In the genomic region with DNA sequence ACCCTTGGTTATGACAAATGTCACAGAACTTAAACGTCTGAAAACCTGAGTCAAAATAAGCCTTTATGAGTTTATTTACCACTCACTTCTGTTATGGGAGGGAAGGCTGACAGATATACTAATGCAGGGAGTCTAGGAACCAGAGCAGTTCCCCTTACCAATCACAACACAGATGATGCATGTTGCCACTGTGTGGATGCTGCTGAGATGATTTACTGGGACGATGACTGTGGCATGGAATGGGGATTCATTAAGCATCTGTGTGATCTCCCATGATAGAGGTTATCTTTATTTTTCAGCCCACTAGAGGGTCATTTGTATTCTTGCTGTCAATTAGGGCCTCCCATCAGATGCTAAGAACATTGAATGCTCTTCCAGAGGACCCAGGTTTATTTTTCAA, we compare ENCODE assay signal across 22 mouse cellular contexts.
A peak's percentile ranks its signal among the peaks of the same experiment; 100 is the strongest.
DNase-seq lines count a peak whose midpoint lies in the region; ATAC-seq lines count a peak whose summit lies in the region.
"Had no signal": no experiment of that assay in that cellular context is flagged by ENCODE, and none has a peak within 500 bp of the region (broad histone marks: within the 10 kb centered on the region; RNA-seq: fewer than 3 reads in every experiment).

No protein-coding gene starts in this region.

- no peaks in the 10 kb centered on the region for H3K36me3 ChIP-seq in hindbrain, embryonic 12.5 days
- no peaks in the 10 kb centered on the region for H3K36me3 ChIP-seq in hindbrain, embryonic 14.5 days (replicated peaks; ENCODE audit: control insufficient read depth, insufficient read depth)
- no peaks in the 10 kb centered on the region for H3K36me3 ChIP-seq in neural tube, embryonic 11.5 days (ENCODE audit: control insufficient read depth, insufficient read depth, low read length)
- H3K36me3 ChIP-seq in neural tube, embryonic 13.5 days = no peaks in the 10 kb centered on the region
- H3K36me3 ChIP-seq in neural tube, embryonic 14.5 days (ENCODE audit: control insufficient read depth, insufficient read depth, low read length) = no peaks in the 10 kb centered on the region
- H3K36me3 ChIP-seq in liver, embryonic 11.5 days (ENCODE audit: control insufficient read depth, insufficient read depth, low read length) = no peaks in the 10 kb centered on the region
- H3K36me3 ChIP-seq: embryonic facial prominence, embryonic 13.5 days; embryonic facial prominence, embryonic 15.5 days; forebrain, embryonic 10.5 days; forebrain, embryonic 12.5 days had no signal

- WGBS in hindbrain, embryonic 12.5 days = 59% methylated on average over 2 of the region's 2 CpGs
- 47% methylated on average over 2 of the region's 2 CpGs for WGBS in hindbrain, embryonic 14.5 days
- 68% methylated on average over 2 of the region's 2 CpGs for WGBS in neural tube, embryonic 11.5 days
- WGBS in neural tube, embryonic 13.5 days = 63% methylated on average over 2 of the region's 2 CpGs
- 52% methylated on average over 2 of the region's 2 CpGs for WGBS in neural tube, embryonic 14.5 days
- 68% methylated on average over 2 of the region's 2 CpGs for WGBS in liver, embryonic 11.5 days

- peak; percentile 40; the same call in 1 of the 2 replicates for ATAC-seq in hindbrain, embryonic 12.5 days (ENCODE audit: low FRiP score)
- ATAC-seq in hindbrain, embryonic 14.5 days (ENCODE audit: low FRiP score) = no peak
- ATAC-seq in neural tube, embryonic 11.5 days (ENCODE audit: insufficient read depth, low FRiP score, low TSS enrichment) = 0 out of 2 replicates have a peak, but pooled peaks have one; percentile 41
- ATAC-seq in neural tube, embryonic 13.5 days (ENCODE audit: low read depth) = peak; percentile 61; the same call in 1 of the 2 replicates
- ATAC-seq in neural tube, embryonic 14.5 days (ENCODE audit: low read depth) = peak; percentile 46; the same call in 1 of the 2 replicates
- no peak for ATAC-seq in liver, embryonic 11.5 days (replicated peaks; ENCODE audit: low FRiP score)
- ATAC-seq: forebrain, embryonic 14.5 days had no signal

- no peaks in the 10 kb centered on the region for H3K27me3 ChIP-seq in hindbrain, embryonic 12.5 days
- H3K27me3 ChIP-seq in hindbrain, embryonic 14.5 days (ENCODE audit: control insufficient read depth, insufficient read depth, low read length) = no peaks in the 10 kb centered on the region
- H3K27me3 ChIP-seq in neural tube, embryonic 11.5 days (ENCODE audit: control insufficient read depth, insufficient read depth, low read length) = no peaks in the 10 kb centered on the region
- H3K27me3 ChIP-seq in neural tube, embryonic 13.5 days = no peaks in the 10 kb centered on the region
- no peaks in the 10 kb centered on the region for H3K27me3 ChIP-seq in neural tube, embryonic 14.5 days (ENCODE audit: control insufficient read depth, insufficient read depth, low read length)
- H3K27me3 ChIP-seq in liver, embryonic 11.5 days (replicated peaks; ENCODE audit: control insufficient read depth, insufficient read depth, low read length) = no peaks in the 10 kb centered on the region
- H3K27me3 ChIP-seq: embryonic facial prominence, embryonic 13.5 days; embryonic facial prominence, embryonic 15.5 days; forebrain, embryonic 12.5 days had no signal

- no peak overlapping the region for H3K4me2 ChIP-seq in hindbrain, embryonic 12.5 days (replicated peaks)
- H3K4me2 ChIP-seq in hindbrain, embryonic 14.5 days (replicated peaks) = no peak overlapping the region
- no peak overlapping the region for H3K4me2 ChIP-seq in neural tube, embryonic 11.5 days (ENCODE audit: low read depth)
- H3K4me2 ChIP-seq in neural tube, embryonic 13.5 days = no peak overlapping the region
- no peak overlapping the region for H3K4me2 ChIP-seq in neural tube, embryonic 14.5 days (ENCODE audit: low read depth, low read length)
- H3K4me2 ChIP-seq in liver, embryonic 11.5 days = no peak overlapping the region
- H3K4me2 ChIP-seq: embryonic facial prominence, embryonic 13.5 days; embryonic facial prominence, embryonic 15.5 days; forebrain, embryonic 12.5 days had no signal

- H3K4me3 ChIP-seq in hindbrain, embryonic 12.5 days = no peak overlapping the region
- H3K4me3 ChIP-seq in hindbrain, embryonic 14.5 days (replicated peaks; ENCODE audit: low read length) = no peak overlapping the region
- no peak overlapping the region for H3K4me3 ChIP-seq in neural tube, embryonic 11.5 days (ENCODE audit: low read depth, low read length)
- no peak overlapping the region for H3K4me3 ChIP-seq in neural tube, embryonic 13.5 days
- H3K4me3 ChIP-seq in neural tube, embryonic 14.5 days (ENCODE audit: low read depth, low read length) = no peak overlapping the region
- no peak overlapping the region for H3K4me3 ChIP-seq in liver, embryonic 11.5 days (ENCODE audit: low read depth, low read length)
- H3K4me3 ChIP-seq: embryonic facial prominence, embryonic 13.5 days; embryonic facial prominence, embryonic 15.5 days; erythroblast, embryonic 14.5 days; forebrain, embryonic 10.5 days; forebrain, embryonic 12.5 days had no signal

- no peak overlapping the region for H3K9ac ChIP-seq in hindbrain, embryonic 12.5 days
- no peak overlapping the region for H3K9ac ChIP-seq in hindbrain, embryonic 14.5 days
- no peak overlapping the region for H3K9ac ChIP-seq in neural tube, embryonic 11.5 days (ENCODE audit: low read length)
- H3K9ac ChIP-seq in neural tube, embryonic 13.5 days = no peak overlapping the region
- no peak overlapping the region for H3K9ac ChIP-seq in neural tube, embryonic 14.5 days (replicated peaks; ENCODE audit: low read depth, low read length)
- no peak overlapping the region for H3K9ac ChIP-seq in liver, embryonic 11.5 days (ENCODE audit: low read depth, low read length)
- H3K9ac ChIP-seq: embryonic facial prominence, embryonic 13.5 days; embryonic facial prominence, embryonic 15.5 days; forebrain, embryonic 12.5 days had no signal

- H3K27ac ChIP-seq in hindbrain, embryonic 12.5 days = no peak overlapping the region
- no peak overlapping the region for H3K27ac ChIP-seq in hindbrain, embryonic 14.5 days
- H3K27ac ChIP-seq in neural tube, embryonic 11.5 days (ENCODE audit: low read depth, low read length) = no peak overlapping the region
- no peak overlapping the region for H3K27ac ChIP-seq in neural tube, embryonic 13.5 days (replicated peaks)
- no peak overlapping the region for H3K27ac ChIP-seq in neural tube, embryonic 14.5 days (ENCODE audit: low read depth, low read length)
- H3K27ac ChIP-seq in liver, embryonic 11.5 days (ENCODE audit: low read depth, low read length) = no peak overlapping the region
- H3K27ac ChIP-seq: embryonic facial prominence, embryonic 13.5 days; embryonic facial prominence, embryonic 15.5 days; forebrain, embryonic 10.5 days; forebrain, embryonic 12.5 days had no signal

- no peaks in the 10 kb centered on the region for H3K9me3 ChIP-seq in hindbrain, embryonic 12.5 days (replicated peaks)
- H3K9me3 ChIP-seq in hindbrain, embryonic 14.5 days (ENCODE audit: control insufficient read depth, low read length) = no peaks in the 10 kb centered on the region
- no peaks in the 10 kb centered on the region for H3K9me3 ChIP-seq in neural tube, embryonic 11.5 days (ENCODE audit: control insufficient read depth, low read length)
- no peaks in the 10 kb centered on the region for H3K9me3 ChIP-seq in neural tube, embryonic 13.5 days
- no peaks in the 10 kb centered on the region for H3K9me3 ChIP-seq in neural tube, embryonic 14.5 days (ENCODE audit: control insufficient read depth, low read length)
- H3K9me3 ChIP-seq in liver, embryonic 11.5 days (ENCODE audit: control insufficient read depth, low read length) = no peaks in the 10 kb centered on the region
- H3K9me3 ChIP-seq: embryonic facial prominence, embryonic 13.5 days; embryonic facial prominence, embryonic 15.5 days; forebrain, embryonic 10.5 days; forebrain, embryonic 12.5 days had no signal

- DNase-seq in hindbrain, embryonic 14.5 days (ENCODE audit: low spot score) = no peak
- no peak for DNase-seq in neural tube, embryonic 11.5 days (ENCODE audit: low spot score)
- no peak for DNase-seq in neural tube, embryonic 10.5 days (ENCODE audit: extremely low spot score, low spot score)
- no peak for DNase-seq in liver, embryonic 11.5 days (ENCODE audit: low spot score)
- DNase-seq: adrenal gland, adult 2 months; adrenal gland, postnatal 10 days; adrenal gland, postnatal 25 days; cerebellum, adult 11 months; cerebellum, adult 18-20 months; cerebellum, adult 8-10 months; cerebellum, adult 9-11 months; cerebellum, postnatal 14 days; cerebellum, postnatal 36 days had no signal

- H3K4me1 ChIP-seq in hindbrain, embryonic 12.5 days = no peaks in the 10 kb centered on the region
- H3K4me1 ChIP-seq in hindbrain, embryonic 14.5 days (replicated peaks; ENCODE audit: control insufficient read depth, insufficient read depth, low read length) = no peaks in the 10 kb centered on the region
- H3K4me1 ChIP-seq in neural tube, embryonic 11.5 days (ENCODE audit: control insufficient read depth, insufficient read depth, low read length) = no peaks in the 10 kb centered on the region
- 0 out of 2 replicates have a peak, but pooled peaks cover 10% of the 10 kb centered on the region for H3K4me1 ChIP-seq in neural tube, embryonic 13.5 days (replicated peaks)
- no peaks in the 10 kb centered on the region for H3K4me1 ChIP-seq in neural tube, embryonic 14.5 days (ENCODE audit: control insufficient read depth, insufficient read depth, low read length)
- no peaks in the 10 kb centered on the region for H3K4me1 ChIP-seq in liver, embryonic 11.5 days (replicated peaks; ENCODE audit: control insufficient read depth, insufficient read depth, low read length)
- H3K4me1 ChIP-seq: embryonic facial prominence, embryonic 13.5 days; embryonic facial prominence, embryonic 15.5 days had no signal

Comparison
In these comparisons a context has a peak if more than half of its experiments do, and no peak if none do; other contexts are left out.
1. ATAC-seq: peak in hindbrain, embryonic 12.5 days (single experiment), neural tube, embryonic 11.5 days (single experiment), neural tube, embryonic 13.5 days (single experiment) and neural tube, embryonic 14.5 days (single experiment); none in hindbrain, embryonic 14.5 days (single experiment) and liver, embryonic 11.5 days (single experiment).